Mouse (Mus musculus): Measurements from ENCODE around the gene Cwh43. TPM values are rescaled to one million over a fixed set of nuclear protein-coding genes. Genes with fewer than 3 reads are reported as not detected.
"Not testable (repeated sequence)": the region's sequence is repeated elsewhere in the genome, so short reads cannot be mapped to it uniquely, and the experiment has no call there.

The Cwh43 gene
- polyA plus RNA-seq, 1 experiment from 2014 or later: 0.39 TPM

DNA sequence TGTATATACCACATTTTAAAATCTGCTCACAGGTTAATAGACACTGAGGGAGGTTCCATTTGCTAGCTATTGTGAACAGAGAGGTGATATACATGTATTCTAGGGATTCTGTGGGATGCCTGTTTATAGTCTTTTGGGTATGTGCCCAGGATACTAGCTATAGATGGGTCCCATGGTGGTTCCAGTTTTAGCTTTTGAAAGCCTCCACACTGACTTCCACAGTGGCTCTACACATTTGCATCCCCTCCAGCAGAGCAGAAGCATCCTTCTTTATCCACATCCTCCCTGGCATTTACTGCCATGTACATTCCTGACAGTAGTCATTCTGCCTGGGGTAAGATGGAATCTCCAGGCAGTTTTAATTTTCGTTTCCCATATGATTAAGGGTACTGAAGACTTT, 44.4 kb downstream of the Cwh43 start:
- 82% methylated on average over 1 of the region's 1 CpGs for WGBS
- H3K9ac ChIP-seq: no peak overlapping the region
- no peak overlapping the region for H3K4me3 ChIP-seq
- H3K36me3 ChIP-seq: no peaks in the 10 kb centered on the region
- no peaks in the 10 kb centered on the region for H3K9me3 ChIP-seq
- H3K4me2 ChIP-seq: no peak overlapping the region
- no peaks in the 10 kb centered on the region for H3K27me3 ChIP-seq
- ATAC-seq (ENCODE audit: low FRiP score, low read depth): no peak
- H3K27ac ChIP-seq (replicated peaks): no peak overlapping the region
- no peaks in the 10 kb centered on the region for H3K4me1 ChIP-seq (replicated peaks)

DNA sequence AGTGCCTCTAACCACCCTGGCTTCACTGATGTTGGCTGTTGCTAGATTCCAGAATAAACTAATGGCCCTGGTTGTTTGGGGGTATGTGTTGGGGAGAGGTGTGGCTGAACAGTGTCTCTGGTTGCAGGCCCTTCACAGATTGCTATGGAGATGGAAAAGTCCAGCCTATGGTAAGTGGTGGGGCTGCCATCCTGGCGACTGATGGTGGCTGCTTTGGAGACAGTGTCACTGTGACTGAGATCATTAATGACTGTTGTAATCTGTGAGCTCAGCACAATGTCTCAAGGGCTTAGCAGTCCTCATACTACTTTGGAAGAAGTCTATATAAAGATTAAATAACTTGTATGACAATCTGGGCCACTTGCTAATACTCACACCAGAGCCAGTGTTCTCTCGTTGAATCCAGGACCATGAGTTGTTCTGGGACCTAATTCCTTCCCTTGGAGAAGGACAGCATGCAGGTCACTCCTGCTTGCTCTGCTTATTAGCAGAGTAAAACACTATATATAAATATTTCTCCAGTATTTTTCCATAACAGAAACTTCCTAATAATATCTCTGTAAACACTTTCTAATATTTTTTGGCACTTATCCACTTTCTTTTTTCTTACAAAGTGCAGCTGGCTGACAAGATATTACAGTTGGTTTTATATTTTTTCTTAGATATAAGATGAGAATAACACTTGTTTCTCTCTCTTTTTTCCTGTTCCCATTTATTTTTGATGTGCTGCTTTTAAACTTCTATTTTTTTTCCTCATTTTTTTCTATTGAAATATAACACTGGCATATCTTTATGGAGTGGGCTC, 48.8 kb downstream of the Cwh43 start:
- Histone ChIP-seq H3K4me3 (no peak overlapping the region), H3K9ac (no peak overlapping the region), H3K4me2 (no peak overlapping the region), H3K9me3 (no peaks in the 10 kb centered on the region), H3K36me3 (no peaks in the 10 kb centered on the region), H3K27ac (replicated peaks) (no peak overlapping the region), H3K27me3 (no peaks in the 10 kb centered on the region), H3K4me1 (replicated peaks) (no peaks in the 10 kb centered on the region)
- WGBS: 81% methylated on average over 2 of the region's 2 CpGs
- no peak for ATAC-seq (ENCODE audit: low FRiP score, low read depth)

DNA sequence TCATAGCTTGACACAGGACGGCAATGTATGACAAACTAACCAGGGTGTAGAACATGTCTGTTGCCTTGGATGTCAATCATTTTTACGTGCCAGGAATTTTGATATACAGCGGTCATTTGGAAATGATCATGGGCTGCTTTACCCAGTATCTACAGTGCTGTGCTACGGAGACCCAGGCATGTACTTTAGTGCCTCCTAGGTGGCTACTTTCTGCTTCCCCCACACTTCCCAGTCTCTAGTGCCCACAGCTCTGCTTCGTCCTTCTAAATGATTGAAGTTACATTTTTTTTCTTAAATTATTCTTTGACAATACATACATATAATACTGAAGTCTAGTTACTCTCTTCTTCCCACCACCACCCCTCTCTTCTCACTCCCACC, 49.4 kb downstream of the Cwh43 start:
- Histone ChIP-seq H3K27me3 (no peaks in the 10 kb centered on the region), H3K36me3 (no peaks in the 10 kb centered on the region), H3K4me3 (no peak overlapping the region), H3K9me3 (no peaks in the 10 kb centered on the region), H3K9ac (no peak overlapping the region), H3K4me2 (no peak overlapping the region), H3K27ac (replicated peaks) (no peak overlapping the region), H3K4me1 (replicated peaks) (no peaks in the 10 kb centered on the region)
- 89% methylated on average over 5 of the region's 5 CpGs for WGBS
- no peak for ATAC-seq (ENCODE audit: low FRiP score, low read depth)

DNA sequence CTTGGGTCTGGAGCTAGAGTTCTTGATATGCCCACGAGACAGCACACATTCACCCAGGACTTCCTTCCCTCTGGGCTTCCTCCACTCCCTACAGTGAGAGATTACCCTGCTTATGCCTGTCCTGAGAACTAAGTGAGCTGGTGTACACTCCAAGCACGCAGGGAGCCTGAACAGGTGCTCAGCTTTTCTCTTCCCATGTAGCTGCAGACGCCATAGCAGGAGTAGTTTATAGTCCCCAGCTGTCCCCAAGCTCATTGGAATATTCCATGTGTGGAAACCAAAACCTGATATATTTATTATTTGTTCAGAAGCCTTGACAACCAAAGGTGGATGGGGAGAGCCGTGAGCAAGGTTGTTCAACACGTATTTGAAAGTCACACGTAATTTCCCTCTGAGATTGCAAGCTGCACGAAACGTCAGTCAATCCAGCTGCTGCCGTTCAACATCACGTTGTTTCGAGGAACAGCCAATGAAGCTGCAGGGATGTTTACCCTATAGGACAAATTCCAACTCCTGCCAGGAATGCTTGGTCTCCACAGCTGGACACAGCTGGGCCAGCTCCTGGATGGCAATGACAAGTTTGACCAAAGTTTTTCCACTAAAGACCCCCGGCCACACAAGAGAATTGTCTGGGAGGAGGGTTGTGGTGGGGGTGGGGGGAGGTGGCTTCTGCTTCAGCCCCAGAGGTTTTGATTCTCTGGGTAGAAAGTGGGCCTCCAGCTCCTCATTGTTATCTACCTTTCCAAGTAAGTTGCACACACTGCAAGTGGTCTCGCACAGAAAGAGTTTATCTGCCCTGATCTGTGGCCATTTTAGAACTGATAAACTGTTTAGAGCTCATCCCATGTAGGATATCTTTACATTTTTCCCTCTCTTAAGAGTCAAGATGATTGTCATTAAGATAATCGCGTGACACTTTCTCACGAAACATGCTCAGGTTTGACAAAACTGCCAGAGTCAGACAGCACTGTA, 62.9 kb downstream of the Cwh43 start:
- no peaks in the 10 kb centered on the region for H3K36me3 ChIP-seq
- no peaks in the 10 kb centered on the region for H3K9me3 ChIP-seq
- no peak overlapping the region for H3K4me3 ChIP-seq
- no peak for ATAC-seq (ENCODE audit: low FRiP score, low read depth)
- H3K27me3 ChIP-seq: no peaks in the 10 kb centered on the region
- WGBS: 89% methylated on average over 16 of the region's 16 CpGs
- no peaks in the 10 kb centered on the region for H3K4me1 ChIP-seq (replicated peaks)
- no peak overlapping the region for H3K4me2 ChIP-seq
- H3K27ac ChIP-seq (replicated peaks): no peak overlapping the region
- H3K9ac ChIP-seq: no peak overlapping the region

DNA sequence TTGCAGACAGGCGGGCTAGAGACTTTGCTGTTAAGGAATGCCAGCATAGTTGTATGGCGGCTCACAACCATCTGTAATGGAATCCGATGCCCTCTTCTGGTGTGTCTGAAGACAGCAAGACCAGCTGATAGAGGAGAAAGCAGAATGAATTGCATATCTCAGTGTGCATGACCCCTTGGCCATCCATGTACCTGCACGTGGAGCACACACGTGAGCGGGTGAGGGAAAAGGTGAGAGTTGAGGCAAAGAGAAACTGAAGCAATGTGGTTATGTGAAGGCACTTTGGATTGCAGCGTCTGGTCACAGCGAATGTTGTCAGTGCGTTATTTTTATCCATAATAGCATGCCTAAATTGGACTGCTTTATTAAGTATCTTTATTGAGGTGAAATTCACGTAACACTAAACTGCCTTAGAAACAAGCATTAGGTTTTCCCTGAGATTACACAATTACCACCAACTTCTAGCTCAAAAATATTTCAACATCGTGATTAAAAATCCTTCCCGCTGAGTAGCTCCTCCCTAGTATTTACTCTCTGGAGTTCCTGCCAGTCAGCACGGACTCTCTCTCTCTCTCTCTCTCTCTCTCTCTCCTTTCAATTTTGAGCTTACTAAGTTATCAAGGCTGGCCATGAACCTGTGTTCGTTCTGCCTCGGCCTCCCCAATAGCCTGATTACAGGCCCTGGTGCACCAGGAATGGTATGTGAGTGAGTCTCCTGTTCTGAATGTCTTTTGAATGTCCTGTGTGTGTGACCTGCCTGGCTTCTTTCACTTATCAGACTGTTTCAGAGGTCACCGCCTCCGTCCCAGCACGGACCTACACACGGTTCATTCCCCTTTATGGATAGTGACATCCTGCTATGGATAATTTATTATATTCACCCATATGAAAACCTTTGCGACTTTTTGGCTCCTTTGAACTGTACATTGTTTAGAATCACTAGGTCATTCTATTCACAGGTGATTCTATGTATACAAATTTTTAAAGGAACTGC, 68.8 kb downstream of the Cwh43 start:
- no peak overlapping the region for H3K4me2 ChIP-seq
- no peak overlapping the region for H3K27ac ChIP-seq (replicated peaks)
- no peak for ATAC-seq (ENCODE audit: low FRiP score, low read depth)

DNA sequence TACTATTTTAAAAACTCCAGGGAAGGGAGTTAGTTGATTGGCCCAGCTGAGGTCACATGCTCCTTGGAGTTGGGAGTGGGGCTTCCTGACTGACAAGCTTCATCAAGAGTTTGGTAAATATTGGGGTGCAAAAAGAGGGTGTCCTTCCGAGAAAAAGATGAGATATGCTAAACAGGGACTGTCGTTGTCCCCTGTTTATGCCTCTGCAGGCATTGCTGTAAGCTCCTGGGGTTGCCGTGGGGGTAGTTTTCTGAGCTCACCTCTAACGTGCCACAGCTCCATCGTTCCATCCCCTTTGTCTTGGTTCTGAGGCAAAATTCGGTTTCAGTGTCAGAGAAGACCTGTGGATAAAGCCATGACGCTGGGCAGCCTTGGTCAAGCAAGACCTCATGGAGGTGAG, 74.8 kb downstream of the Cwh43 start, which contains the start of gene Dcun1d4:
TSS of gene Dcun1d4 (plus strand) at position 301 of the 400 bp plus-strand sequence.
- Histone ChIP-seq H3K4me2 (no peak within 1 kb of the TSS), H3K27ac (replicated peaks) (no peak within 1 kb of the TSS), H3K27me3 (no peaks in the 10 kb centered on the region), H3K9me3 (no peaks in the 10 kb centered on the region), H3K36me3 (no peaks in the 10 kb centered on the region), H3K9ac (no peak within 1 kb of the TSS), H3K4me1 (replicated peaks) (peaks cover 6% of the 10 kb centered on the region; the same call in 1 of the 2 replicates), H3K4me3 (no peak within 1 kb of the TSS)
- no peak for ATAC-seq (ENCODE audit: low FRiP score, low read depth)
- 89% methylated on average over 7 of the region's 7 CpGs for WGBS

More for the DNA sequence above, 68.8 kb downstream of the Cwh43 start:
- 87% methylated on average over 20 of the region's 20 CpGs for WGBS
- Histone ChIP-seq H3K9ac (no peak overlapping the region), H3K36me3 (no peaks in the 10 kb centered on the region), H3K27me3 (no peaks in the 10 kb centered on the region), H3K4me1 (replicated peaks) (no peaks in the 10 kb centered on the region), H3K9me3 (no peaks in the 10 kb centered on the region), H3K4me3 (no peak overlapping the region)

DNA sequence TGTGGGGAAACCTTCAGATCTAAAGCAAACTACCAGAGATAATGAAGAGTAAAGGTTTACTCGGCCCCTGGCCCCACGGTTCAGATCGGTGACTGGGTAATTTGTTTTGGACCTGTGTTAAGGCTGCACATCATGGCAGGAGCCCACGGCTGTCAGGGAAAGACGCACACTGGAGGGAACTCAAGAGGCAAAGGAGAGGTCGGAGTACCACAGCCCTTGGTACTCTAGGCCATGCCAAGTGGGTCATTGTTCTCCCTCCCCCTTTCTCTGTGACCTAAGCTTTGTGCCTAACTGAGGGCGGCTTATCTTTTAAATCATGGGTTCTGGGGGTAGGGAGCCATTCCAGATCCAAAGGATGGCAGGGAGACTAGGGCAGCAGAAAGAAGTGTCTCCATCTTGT, 75.5 kb downstream of the Cwh43 start:
- Histone ChIP-seq H3K9me3 (no peaks in the 10 kb centered on the region), H3K4me3 (no peak overlapping the region), H3K36me3 (no peaks in the 10 kb centered on the region), H3K4me2 (no peak overlapping the region), H3K27ac (replicated peaks) (no peak overlapping the region), H3K27me3 (no peaks in the 10 kb centered on the region), H3K9ac (no peak overlapping the region), H3K4me1 (replicated peaks) (peaks cover 11% of the 10 kb centered on the region; the same call in 1 of the 2 replicates)
- WGBS: 92% methylated on average over 7 of the region's 7 CpGs
- no peak for ATAC-seq (ENCODE audit: low FRiP score, low read depth)

DNA sequence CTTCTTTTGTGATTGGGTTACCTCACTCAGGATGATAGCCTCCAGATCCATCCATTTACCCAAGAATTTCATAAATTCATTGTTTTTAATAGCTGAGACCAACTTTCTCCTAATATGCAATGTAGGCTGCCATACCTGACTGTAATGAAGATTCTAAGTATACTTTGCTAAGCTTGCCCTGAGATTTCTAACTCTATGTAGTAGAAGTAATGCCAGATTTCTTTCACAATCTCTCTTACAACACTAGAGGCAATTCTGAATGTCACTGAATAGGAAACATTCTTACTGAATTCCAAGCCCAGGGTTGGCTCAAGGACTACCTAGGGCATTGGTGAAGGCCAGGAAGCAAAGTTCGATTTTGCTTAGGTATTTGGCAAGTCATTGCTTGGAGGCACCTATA, 76.5 kb downstream of the Cwh43 start:
- peaks cover 12% of the 10 kb centered on the region; the same call in 1 of the 2 replicates for H3K4me1 ChIP-seq (replicated peaks)
- not testable (repeated sequence) for H3K4me3 ChIP-seq; H3K27me3 ChIP-seq; H3K36me3 ChIP-seq; ATAC-seq (ENCODE audit: low FRiP score, low read depth); H3K4me2 ChIP-seq; H3K27ac ChIP-seq (replicated peaks); H3K9ac ChIP-seq; H3K9me3 ChIP-seq
- 92% methylated on average over 1 of the region's 1 CpGs for WGBS

DNA sequence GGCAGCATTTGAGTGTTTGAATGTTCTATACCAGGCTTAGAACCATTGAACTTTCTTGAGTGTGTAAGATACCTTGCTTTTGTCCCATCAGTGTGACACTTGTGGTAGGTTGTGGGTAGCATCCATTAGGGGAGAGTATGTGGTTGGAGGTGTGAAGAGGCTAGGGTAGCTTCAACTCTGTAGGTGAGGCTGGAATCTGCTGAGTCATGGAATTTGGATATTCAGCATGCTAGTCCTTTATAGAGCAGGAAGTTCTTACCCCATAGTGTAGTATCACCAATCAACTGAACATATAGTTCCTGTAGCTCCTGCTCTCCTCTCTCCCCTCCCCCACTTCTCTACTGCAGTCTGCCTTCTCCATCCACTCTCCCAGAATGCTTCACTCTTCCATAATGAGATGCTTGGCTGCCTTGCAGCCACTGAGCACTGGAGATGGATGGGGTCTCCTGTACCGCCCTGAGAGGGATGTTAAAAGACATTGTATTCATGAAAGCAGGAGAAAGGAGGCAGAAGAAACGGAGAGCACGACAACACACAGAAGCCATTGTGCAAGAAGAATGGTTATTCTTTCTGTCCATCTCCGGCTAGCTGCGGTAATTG, 78.2 kb downstream of the Cwh43 start:
- H3K4me3 ChIP-seq: peak overlapping the region; percentile 28
- H3K4me2 ChIP-seq: peak overlapping the region; percentile 49
- WGBS: 23% methylated on average over 5 of the region's 5 CpGs
- peaks cover 12% of the 10 kb centered on the region; the same call in 1 of the 2 replicates for H3K4me1 ChIP-seq (replicated peaks)
- no peaks in the 10 kb centered on the region for H3K27me3 ChIP-seq
- no peaks in the 10 kb centered on the region for H3K9me3 ChIP-seq
- H3K9ac ChIP-seq: no peak overlapping the region
- peak; percentile 77 for ATAC-seq (ENCODE audit: low FRiP score, low read depth)
- peak overlapping the region; percentile 81 for H3K27ac ChIP-seq (replicated peaks)
- H3K36me3 ChIP-seq: no peaks in the 10 kb centered on the region

DNA sequence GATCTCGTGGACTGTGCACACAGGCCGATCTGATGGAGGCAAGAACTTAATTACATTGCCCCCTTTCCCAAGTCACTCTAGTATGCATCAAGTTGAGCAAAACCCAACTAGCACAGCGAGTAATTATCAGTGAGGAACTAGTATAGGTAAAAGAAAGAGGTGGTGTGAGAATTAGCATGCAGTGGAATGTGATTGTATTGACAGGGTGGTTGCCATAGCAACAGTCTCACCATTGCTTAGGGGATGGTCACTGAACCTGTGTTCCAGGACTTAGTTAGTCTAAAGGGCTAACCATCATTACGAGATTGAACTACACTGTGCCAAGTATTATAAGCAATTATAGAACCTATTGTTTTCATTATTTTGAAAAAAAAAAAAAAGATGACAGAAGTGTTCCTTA, 80.6 kb downstream of the Cwh43 start:
- no peak for ATAC-seq (ENCODE audit: low FRiP score, low read depth)
- Histone ChIP-seq H3K4me1 (replicated peaks) (peaks cover 15% of the 10 kb centered on the region), H3K27me3 (no peaks in the 10 kb centered on the region), H3K9ac (no peak overlapping the region), H3K4me2 (peak overlapping the region; percentile 24; the same call in 1 of the 2 replicates), H3K27ac (replicated peaks) (no peak overlapping the region), H3K36me3 (no peaks in the 10 kb centered on the region), H3K9me3 (no peaks in the 10 kb centered on the region), H3K4me3 (no peak overlapping the region)
- WGBS: 54% methylated on average over 4 of the region's 4 CpGs

DNA sequence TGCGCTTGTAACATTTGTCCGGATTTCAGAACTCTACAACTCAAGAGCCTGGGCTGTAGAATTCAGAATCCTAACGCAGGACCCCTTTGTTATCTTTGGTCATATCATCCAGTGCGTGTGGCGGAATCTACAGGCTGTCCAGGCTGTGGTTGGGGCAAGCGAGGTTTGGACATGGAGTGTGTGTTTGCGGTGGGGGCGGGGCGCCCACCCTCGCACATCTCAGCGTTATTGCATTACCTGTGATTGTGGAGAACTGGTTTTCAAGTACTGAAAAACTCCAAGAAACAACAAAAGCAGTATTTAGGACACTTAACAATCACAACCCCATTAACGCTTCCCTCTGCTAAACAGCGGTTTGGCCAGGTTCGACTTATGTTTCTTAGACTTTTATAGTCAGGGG, 84.0 kb downstream of the Cwh43 start:
- Histone ChIP-seq H3K4me2 (peak overlapping the region; percentile 80), H3K4me1 (replicated peaks) (peaks cover 23% of the 10 kb centered on the region), H3K4me3 (peak overlapping the region; percentile 85), H3K36me3 (no peaks in the 10 kb centered on the region), H3K27me3 (no peaks in the 10 kb centered on the region), H3K9ac (peak overlapping the region; percentile 43), H3K27ac (replicated peaks) (peak overlapping the region; percentile 83), H3K9me3 (no peaks in the 10 kb centered on the region)
- WGBS: 4% methylated on average over 14 of the region's 14 CpGs
- ATAC-seq (ENCODE audit: low FRiP score, low read depth): no peak

Data from hindbrain, embryonic 15.5 days (tissue).